Mouse (Mus musculus): ENCODE measurements around the gene Abce1.

Abce1 gene

DNA sequence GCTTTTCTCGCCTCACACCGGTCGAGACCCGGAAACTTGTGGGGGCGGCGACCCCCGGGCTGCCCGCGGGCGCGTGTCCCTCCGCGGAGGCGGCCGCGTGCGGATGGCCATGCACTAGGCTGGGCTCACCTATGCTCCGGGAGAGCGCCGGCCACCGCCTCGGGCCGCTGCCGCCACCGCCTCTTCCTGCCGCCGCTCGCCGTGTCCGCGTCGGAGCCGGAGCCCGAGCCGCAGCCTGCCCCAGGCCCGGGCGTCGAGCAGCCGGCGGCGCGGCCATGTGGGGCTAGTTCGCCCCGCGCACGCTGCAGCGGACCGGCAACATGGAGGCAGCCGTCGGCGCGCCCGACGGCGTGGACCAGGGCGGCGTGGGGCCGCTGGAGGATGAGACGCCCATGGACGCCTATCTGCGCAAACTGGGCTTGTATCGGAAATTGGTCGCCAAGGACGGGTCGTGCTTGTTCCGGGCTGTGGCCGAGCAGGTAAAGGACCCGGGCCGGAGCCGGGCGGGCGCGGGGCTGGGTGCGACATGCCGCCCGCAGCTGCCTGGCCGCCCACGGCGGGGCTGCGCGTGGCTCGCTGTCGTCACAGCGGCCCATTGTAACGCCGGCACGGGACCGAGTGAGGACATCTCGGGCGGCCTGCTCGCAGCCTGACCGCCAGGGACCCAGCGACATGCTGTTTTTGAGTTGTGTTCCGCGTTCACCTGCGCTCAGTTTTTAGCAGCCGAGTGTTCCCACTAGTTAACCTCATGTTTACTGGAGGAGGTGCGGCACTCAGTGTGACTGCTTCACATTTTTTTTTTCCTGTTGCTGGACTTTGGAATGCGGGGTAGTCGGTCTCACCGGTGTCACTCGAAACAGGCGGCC lies 71.7 kb downstream of the Abce1 start, which contains the start of gene Otud4:
Gene Otud4, plus strand, starts transcription at position 33 of the 866 bp plus-strand sequence.
- DNase-seq (ENCODE audit: low spot score): peak; percentile 65

DNA sequence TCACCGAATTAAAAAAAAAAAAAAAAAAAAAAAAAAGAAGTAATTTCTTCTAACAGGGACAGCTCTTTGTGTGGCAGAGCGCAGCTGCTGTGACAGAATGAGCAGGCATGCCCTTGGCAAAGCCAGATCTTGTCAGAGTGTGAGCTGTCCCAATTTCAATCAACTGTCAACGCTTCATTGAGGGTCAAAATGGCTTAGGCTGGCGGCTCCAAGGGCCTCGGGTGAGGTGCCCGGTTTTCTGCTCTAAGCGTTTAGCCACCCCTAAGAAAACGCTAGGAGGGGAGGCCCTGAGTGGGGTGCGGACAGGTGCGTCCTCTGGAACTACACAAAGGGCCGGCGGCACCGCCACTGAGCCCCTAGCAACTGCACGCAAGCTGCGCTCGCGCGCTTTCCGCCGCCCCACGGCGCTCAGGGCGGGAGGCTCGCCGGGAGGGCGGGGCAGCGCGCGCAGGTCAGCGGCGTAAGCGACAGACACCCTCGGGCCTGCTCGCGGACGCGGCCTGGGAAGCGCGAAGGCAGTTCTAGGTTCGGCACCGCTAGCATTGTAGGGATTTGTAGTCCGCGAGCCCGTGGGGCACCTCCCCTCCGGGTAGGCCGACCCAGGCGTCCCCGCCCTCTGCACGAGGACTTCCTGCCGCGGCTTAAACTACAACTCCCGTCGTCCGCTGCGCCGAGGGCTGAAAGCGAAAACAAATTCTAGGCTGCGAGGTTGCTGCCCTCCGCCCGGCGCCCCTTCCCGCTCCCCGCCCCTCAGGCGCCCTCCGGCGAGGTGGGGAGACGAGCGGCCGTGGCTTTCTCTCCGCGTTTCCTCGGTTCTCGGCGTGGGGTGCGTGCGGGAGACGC lies 72.6 kb downstream of the Abce1 start:
- peak; percentile 98 for DNase-seq (ENCODE audit: low spot score)

DNA sequence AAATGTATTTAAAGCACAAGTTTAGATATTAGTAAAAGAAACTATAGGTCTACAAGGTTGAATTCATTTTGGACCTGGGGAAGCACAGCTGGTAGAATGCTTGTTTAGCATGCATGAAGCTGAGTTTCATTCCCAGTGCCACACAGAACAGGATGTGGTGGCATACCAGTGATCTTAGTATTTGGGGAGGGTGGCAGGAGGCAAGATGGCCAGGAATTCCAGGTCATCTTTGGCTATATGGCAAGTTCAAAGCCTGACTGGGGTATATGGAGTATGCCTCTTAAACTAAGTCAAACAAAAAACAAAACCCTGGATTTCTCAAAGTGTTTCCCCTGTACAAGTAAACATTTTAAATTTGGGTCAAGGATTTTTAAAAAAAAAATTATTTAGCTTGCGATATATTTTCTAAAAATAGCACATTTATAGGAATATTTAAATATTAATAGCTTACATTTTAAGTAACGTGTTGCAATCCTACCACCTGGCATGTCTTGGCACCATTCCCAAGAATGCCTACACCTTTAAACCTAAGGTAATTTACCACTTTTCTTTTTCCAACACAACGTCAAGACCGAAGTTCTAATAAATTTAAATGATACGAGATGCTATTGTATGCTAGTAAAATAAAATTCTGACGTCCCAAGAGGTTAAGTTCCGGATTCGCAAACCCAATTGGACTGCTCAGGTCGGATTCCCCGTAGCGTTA lies 73.4 kb downstream of the Abce1 start:
- no peak for DNase-seq (ENCODE audit: low spot score)

DNA sequence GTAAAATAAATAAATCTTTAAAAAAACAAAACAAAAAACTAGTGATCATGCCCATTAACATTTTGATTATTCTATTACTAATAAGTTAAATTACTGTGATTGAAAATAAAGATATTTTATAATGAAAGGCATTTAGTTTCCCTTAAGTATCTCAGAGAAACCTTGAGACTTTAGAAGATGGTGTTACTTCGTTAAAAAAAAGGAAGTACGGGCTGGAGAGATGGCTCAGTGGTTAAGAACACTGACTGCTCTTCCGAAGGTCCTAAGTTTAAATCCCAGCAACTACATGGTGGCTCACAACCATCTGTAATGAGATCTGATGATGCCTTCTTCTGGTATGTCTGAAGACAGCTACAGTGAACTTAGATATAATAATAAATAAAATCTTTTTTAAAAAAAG lies 74.3 kb downstream of the Abce1 start:
- no peak for DNase-seq (ENCODE audit: low spot score)

- DNase-seq (ENCODE audit: low spot score): no peak
These were observed 75.4 kb downstream of the Abce1 start for GRCm38 (mm10) chr8:79636151-79636550.

DNA sequence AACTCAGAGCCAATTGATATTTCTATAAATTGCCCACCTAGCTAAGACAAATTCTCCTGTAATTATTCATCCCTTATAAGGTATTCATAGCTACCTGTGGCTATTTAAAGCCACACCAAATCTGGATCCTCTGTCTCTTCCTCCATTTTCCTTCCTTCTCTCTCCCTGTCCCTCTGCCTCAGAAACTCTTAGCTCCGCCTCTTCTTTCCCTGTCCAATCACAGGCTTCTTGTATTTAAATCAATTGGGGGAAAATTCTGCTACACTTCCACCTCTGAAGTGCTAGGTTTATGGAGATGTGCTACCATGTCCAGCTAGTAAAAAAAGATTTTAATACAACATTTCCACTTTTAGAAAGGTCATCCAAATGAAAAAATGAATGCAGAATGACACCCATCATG lies 76.0 kb downstream of the Abce1 start:
- DNase-seq (ENCODE audit: low spot score): no peak
